Mouse (Mus musculus): ENCODE results near the gene Gm20388.

DNA sequence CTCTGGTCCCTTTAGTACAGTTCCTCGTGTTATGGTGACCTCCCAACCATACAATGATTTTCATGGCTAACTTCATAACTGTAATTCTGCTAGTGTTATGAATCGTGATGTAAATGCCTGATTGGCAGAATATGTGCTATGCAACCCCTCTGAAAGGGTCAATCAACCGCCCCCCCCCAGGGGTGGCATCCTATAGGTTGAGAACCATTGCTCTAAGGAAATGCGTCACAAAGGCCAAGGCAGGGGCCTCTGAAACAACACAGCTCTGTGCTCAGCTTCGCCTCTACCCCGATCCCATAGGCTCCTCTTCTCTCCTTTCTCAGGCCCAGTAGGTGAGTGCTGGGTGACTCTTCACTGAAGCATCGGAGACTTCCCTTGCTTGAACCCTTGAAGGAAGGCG lies 775.0 kb downstream of the Gm20388 start:
- TF ChIP-seq CTCF (IDR thresholded peaks at IDR 0.05; ENCODE audit: extremely low read depth, insufficient read depth, low read length): no peak
- TF ChIP-seq POLR2A (IDR thresholded peaks at IDR 0.05; ENCODE audit: extremely low read depth, insufficient read depth, low read length): no peak

All from cortical plate, adult 2 months (tissue).